In genomic region chr13:24639215-24640165, GRCm38 (mm10) we compare ENCODE assay signal across 7 mouse cellular contexts. TPM values are rescaled to one million over a fixed set of nuclear protein-coding genes. Genes with fewer than 3 reads are reported as not detected.
DNase-seq lines count a peak whose midpoint lies in the region; ATAC-seq lines count a peak whose summit lies in the region.

No protein-coding gene starts in this region.

- H3K9me3 ChIP-seq in forebrain, embryonic 14.5 days (replicated peaks; ENCODE audit: control insufficient read depth, low read length), result no peaks in the 10 kb centered on the region
- no peaks in the 10 kb centered on the region for H3K9me3 ChIP-seq in intestine, embryonic 16.5 days (ENCODE audit: control insufficient read depth, low read length)

- intact Hi-C loops in left cerebral cortex, postnatal 4 days (cut with DNase I), result no loop called here

- peak overlapping the region; percentile 96 for H3K4me2 ChIP-seq in forebrain, embryonic 14.5 days (ENCODE audit: low read length)
- H3K4me2 ChIP-seq in intestine, embryonic 16.5 days (ENCODE audit: low read depth, low read length), result peak overlapping the region; percentile 99

- H3K27ac ChIP-seq in forebrain, embryonic 14.5 days (ENCODE audit: low read depth, low read length), result peak overlapping the region; percentile 85
- H3K27ac ChIP-seq in intestine, embryonic 16.5 days (ENCODE audit: low read length), result no peak overlapping the region

- peaks cover 3% of the 10 kb centered on the region for H3K27me3 ChIP-seq in forebrain, embryonic 14.5 days (replicated peaks; ENCODE audit: control insufficient read depth, insufficient read depth, low read length)
- peaks cover 9% of the 10 kb centered on the region for H3K27me3 ChIP-seq in intestine, embryonic 16.5 days (replicated peaks; ENCODE audit: control insufficient read depth, insufficient read depth, low read length)

- H3K4me1 ChIP-seq in forebrain, embryonic 14.5 days (ENCODE audit: control insufficient read depth, insufficient read depth, low read length), result 0 out of 2 replicates have a peak, but pooled peaks cover 3% of the 10 kb centered on the region
- peaks cover 16% of the 10 kb centered on the region; the same call in 1 of the 2 replicates for H3K4me1 ChIP-seq in intestine, embryonic 16.5 days (ENCODE audit: control insufficient read depth, insufficient read depth, low read length)

- peak overlapping the region; percentile 65 for H3K4me3 ChIP-seq in forebrain, embryonic 14.5 days (ENCODE audit: low read depth, low read length)
- H3K4me3 ChIP-seq in intestine, embryonic 16.5 days (ENCODE audit: low read length), result peak overlapping the region; percentile 66

- peak; percentile 51 for ATAC-seq in activated CD4-positive, CD25-positive, alpha-beta regulatory T cell, adult 4 months
- peak; percentile 55 for ATAC-seq in forebrain, embryonic 14.5 days
- ATAC-seq in intestine, embryonic 16.5 days, result peak; percentile 34

- 14% methylated on average over 22 of the region's 22 CpGs for WGBS in forebrain, embryonic 14.5 days
- 18% methylated on average over 22 of the region's 22 CpGs for WGBS in intestine, embryonic 16.5 days

- no peaks in the 10 kb centered on the region for H3K36me3 ChIP-seq in forebrain, embryonic 14.5 days (ENCODE audit: control insufficient read depth, insufficient read depth, low read length)
- H3K36me3 ChIP-seq in intestine, embryonic 16.5 days (ENCODE audit: control insufficient read depth, insufficient read depth, low read length), result no peaks in the 10 kb centered on the region

- peak; percentile 38 for DNase-seq in left cerebral cortex, postnatal 4 days
- DNase-seq in left cerebral cortex, adult 11 months (ENCODE audit: low spot score), result no peak
- DNase-seq in forebrain, embryonic 14.5 days (ENCODE audit: low spot score), result peak; percentile 59
- peak; percentile 38 to 51 for DNase-seq in natural killer cell, adult 2 months (ENCODE audit: low spot score in 2 of 2)
- DNase-seq in gastrocnemius, adult 8-10 months (ENCODE audit: low spot score in 2 of 2), result no peak

- H3K9ac ChIP-seq in forebrain, embryonic 14.5 days (ENCODE audit: low read length), result peak overlapping the region; percentile 75
- peak overlapping the region; percentile 67 for H3K9ac ChIP-seq in intestine, embryonic 16.5 days (ENCODE audit: low read depth, low read length)

RNA-seq across cellular contexts. Expression of gene Ripor2, which starts 57.5 kb away (rescaled TPM):
- total RNA-seq in left cerebral cortex, postnatal 4 days (2021), result 10 to 100 TPM; 55.7 to 56.5 TPM
- 100 to 1,000 TPM; 210 to 273 TPM for polyA plus RNA-seq in activated CD4-positive, CD25-positive, alpha-beta regulatory T cell, adult 4 months (2017; shearing (Covaris generic))
- 16.9 and 21.0 TPM in 2 replicates for polyA plus RNA-seq in forebrain, embryonic 14.5 days (2014; fragmentation: Nextera tagmentation; extraction: Ambion mirVana)
- 1.5 and 1.7 TPM in 2 replicates for polyA plus RNA-seq in intestine, embryonic 16.5 days (2015; fragmentation: Nextera tagmentation; extraction: Ambion mirVana)
- 1 to 10 TPM; 3.1 to 9.0 (median 4.5) TPM for total RNA-seq in gastrocnemius, adult 8-10 months (2022)

Comparison
In these comparisons a context has a peak if more than half of its experiments do, and no peak if none do; other contexts are left out.
1. DNase-seq: peak in left cerebral cortex, postnatal 4 days (single experiment), forebrain, embryonic 14.5 days (single experiment) and natural killer cell, adult 2 months (2 of 2); none in left cerebral cortex, adult 11 months (single experiment) and gastrocnemius, adult 8-10 months (0 of 2).
2. Peak in every context shown above with its lines, with median percentiles within 50 percentile points of each other: ATAC-seq.